Mouse (Mus musculus) urinary bladder, postnatal 25 days (tissue): ENCODE measurements around the gene Ntrk2.

Experiments used
- DNase-seq: peaks from one replicate; pipeline ENCODE4 v3.0.0; 2022; ENCODE audit warnings: low spot score

Ntrk2 gene

DNA sequence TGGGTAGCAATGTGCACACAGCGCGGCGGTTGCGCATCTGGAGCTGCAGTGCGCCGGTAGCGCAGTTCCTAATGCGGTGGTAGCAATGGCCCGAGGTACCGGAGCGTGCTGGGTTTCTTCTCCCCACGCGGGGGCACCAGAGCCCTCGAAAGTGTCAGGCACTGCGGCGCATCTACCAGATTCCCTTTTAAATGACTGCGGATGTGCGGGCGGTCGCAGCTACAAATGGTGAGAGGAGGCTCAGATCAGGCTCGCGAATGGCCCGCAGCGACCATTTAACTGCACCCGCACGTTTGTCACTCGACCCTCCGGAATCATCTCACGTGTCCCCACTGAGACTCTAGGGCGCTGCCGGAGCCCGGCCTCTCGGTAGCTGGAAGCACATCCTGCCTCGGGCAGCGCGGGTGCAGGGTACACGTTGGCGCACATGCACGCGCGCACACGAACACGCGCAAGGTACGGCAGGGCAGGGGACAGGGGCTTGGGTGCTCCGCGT is at the start of gene Ntrk2:
Gene Ntrk2 (plus strand): TSS at position 173 of the 496 bp plus-strand sequence.
- peak; percentile 78 for DNase-seq

DNA sequence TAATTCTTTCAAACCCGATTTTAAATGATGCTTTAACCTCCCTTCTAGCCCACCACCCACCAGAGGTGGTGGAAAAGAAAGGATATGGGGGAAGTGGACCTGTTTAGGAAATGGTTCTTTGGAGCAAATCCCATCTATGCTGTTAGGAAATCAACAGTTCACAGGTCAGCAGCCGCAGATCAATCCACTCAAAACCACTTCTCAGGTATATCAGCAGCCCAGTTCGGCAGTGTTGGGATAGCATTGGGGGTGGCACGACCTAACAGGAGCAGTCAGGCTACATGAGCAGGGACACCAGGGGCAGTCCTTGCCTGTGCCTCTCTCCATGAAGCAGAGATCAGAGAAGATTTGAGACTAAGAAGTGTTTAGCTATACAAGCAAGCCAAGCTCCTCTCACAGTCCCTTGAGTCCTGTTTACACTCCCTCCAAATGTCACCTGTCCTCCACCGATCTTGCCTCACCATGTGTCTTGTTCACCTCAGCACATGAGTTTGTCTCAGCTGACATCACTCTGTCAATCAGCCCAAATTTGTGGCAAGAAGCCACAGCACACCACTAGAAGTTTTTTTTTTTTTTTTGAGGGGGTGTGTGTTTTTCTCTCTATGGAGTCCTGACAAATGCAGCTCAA is 45.3 kb upstream of the Ntrk2 start:
- no peak for DNase-seq

DNA sequence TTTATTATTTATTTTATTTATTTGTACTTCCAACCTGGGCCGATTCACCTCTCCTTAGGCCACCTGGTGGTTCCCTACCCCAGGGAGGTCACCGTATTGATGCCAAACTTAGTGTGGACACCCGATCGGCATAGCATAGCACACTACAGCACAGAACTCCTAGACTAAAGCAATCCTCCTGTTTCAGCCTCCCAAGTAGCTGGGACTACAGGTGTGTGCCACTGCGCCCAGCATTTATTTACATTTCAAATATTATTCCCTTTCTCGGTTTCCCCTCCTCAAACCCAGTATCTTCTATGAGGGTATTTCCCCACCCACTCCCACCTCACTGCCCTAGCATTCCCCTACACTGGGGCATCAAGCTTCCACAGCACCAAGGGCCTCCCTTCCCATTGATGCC is 38.1 kb upstream of the Ntrk2 start:
- DNase-seq: no peak

DNA sequence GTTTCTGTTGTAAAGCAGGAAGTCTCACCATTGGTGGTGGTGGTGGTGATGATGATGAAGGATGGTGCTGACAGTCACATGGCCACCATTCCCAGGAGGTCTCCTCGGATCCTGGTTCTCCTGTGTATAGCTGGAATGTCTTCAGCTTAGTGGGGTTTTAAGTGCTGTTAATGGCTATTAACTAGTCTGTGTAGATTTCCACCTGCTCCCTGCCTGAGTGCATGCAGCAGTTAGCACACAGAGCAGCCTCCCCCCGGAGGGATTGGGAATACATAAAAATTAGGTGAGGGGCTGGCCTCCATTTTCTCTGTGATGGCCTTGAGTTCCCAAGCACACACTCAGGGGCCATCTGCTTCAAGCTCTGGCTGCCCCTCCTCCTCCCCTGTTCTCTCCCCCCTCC is 36.9 kb upstream of the Ntrk2 start:
- DNase-seq: no peak

DNA sequence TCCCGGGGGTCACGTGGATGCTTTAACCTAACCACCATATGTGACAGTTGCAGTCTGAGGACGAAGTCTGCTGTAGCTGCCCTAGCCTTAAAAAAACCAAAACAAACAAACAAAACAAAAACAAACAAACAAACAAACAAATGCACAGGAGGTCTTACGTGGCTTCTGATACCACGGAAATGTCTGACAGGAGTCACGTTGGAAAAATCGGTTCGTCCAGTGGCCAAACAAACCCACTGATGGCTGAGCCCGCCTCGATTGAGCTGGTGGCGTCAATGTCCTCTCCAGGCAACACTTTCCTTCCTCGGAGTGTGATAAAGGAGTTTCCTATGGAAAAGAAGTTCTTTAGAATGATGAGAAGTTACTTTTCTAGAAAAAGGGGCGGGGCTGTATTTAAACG is 27.1 kb upstream of the Ntrk2 start:
- no peak for DNase-seq

DNA sequence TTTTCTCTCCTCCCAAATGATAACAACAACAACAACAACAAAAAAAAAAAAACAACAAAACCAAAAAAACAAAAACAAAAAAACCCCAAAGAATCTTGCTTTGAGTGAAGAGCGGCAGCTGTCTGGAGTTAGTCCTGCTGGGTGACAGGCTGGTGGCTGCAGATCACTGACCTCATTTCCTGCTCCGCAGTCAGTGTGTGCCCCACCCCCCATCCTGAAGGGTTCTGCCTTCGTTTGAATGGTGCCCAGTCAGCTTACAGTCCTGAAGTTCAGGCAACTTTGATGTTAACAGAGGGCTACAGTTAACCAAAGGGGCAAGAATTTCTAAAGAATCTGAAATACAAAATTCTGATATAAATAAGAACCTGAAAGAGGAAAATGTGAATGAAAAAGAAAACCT is 19.9 kb upstream of the Ntrk2 start:
- no peak for DNase-seq

DNA sequence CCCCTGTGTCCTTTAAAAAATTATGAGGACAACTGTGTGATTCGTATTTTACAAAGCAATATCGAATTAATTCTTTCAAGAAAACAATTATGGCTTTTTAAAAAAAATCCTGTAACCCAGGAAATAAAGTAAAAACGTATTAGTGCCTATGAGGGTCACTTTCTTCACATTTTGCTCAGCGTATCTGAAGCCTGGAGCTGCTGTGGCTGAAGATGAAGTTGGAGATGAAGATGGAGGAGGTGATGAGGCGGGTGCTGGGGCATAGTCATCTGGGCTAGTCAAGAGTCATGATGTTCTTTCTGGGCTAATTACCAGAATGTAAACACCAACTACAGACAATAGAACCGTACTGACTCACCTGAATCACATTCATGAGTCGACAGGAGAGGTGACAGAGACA is 15.6 kb upstream of the Ntrk2 start:
- no peak for DNase-seq

DNA sequence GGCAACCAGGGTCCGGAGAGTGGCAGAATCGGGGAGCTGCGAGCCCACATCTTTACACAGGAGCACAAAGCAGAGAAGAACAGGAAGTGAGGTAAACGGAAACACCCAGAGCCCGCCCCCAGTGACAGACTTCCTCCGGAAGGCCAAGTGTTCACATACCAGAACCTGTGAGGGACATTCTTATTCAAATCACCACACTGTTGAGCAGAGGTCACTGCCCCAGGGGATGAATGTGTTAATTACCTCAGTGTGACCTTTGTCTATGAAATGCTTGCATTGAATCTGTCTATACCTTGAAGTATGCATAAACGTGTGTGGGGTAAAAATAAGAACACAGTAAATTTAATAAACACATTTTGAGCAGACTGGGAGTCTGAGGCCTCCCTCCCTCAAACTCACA is 9.0 kb upstream of the Ntrk2 start:
- DNase-seq: no peak

DNA sequence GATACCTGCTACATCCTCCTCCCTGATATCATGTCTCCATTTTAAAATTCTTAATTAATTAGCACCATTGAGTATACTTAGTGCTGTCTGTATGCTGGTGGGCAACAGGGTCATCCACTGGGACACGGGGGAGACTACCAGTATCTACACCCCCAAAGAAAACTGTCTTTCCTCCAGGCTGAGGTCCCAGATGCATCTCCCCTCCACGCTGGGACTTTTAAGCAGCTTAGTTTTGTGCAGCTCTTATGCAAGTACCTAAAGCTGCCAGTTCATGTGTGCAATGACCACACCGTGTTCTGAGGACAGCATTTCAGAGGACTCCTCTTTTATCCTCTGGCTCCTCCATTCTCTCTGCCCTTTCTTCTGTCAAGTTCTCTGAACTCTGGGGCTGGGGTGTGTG is 5.1 kb upstream of the Ntrk2 start:
- DNase-seq: no peak

DNA sequence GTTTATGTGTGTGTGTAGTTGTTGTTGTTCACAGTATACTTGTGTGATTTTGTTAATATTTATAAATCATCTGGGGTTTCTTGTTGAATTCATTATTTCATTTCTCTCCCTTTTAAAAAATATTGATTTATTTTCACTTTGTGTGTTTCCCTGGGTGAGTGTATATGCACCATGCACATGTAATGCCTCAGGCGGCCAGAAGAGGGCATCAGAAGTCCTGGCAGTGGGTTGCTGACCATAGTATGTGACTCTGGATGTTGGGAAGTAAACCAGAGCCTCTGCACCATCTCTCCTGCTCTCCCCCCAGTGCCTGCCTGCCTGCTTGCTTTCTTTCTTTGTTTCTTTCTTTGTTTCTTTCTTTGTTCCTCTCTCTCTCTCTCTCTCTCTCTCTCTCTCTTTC is 2.5 kb upstream of the Ntrk2 start:
- no peak for DNase-seq

DNA sequence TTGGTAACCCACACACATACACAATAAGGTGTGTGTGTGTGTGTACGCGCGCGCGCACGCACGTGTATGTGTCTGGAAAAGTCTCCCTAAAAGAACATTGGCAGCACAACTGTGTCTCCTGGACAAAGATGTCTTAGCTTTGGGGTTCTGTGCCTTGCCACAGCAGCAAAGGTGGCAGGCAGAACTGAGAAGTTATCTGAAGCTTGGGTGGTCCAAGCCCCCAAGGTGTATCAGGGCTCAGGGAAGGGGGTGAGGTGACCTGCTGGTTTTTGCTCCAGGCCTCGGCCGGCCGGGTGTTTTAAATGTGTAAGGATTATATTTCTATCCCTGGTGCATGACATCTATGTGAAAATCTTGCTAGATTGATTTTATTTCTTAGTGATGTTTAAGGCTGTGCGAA is 536 bp upstream of the Ntrk2 start:
- no peak for DNase-seq

DNA sequence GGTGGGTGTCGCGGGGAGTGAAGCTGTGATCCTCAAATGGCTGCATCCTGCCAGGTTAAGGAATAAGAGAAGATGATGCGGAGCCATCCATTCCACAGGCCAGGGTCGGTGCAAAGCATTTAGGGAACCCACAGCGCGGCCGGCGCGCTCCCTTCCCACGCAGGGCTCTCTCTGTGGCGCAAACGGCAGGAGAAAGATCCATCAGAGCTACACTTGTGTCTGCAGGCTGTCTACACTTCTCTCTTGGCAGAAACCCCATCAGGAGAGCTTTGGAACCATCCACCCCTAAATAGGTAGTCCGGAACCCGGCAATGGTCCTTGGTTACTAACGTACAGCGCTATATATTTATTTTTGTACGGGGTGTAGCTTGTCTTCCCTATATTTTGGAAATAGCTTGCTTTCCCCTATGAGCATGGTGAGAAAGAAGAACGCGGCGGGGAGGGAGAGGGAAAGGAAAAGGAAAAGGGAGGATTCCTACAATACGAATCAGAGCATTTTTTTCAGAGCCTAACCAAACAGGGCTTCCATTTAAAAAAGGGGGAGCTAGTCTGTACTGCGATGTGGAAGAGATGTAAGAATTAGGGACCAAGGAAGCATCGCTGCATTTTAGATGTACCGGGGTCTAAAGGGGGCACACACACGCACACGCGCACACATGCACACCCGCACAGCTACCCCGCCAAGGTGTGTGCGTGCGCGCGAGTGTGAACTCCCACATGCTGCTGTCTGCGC is 693 bp downstream of the Ntrk2 start:
- DNase-seq: no peak

DNA sequence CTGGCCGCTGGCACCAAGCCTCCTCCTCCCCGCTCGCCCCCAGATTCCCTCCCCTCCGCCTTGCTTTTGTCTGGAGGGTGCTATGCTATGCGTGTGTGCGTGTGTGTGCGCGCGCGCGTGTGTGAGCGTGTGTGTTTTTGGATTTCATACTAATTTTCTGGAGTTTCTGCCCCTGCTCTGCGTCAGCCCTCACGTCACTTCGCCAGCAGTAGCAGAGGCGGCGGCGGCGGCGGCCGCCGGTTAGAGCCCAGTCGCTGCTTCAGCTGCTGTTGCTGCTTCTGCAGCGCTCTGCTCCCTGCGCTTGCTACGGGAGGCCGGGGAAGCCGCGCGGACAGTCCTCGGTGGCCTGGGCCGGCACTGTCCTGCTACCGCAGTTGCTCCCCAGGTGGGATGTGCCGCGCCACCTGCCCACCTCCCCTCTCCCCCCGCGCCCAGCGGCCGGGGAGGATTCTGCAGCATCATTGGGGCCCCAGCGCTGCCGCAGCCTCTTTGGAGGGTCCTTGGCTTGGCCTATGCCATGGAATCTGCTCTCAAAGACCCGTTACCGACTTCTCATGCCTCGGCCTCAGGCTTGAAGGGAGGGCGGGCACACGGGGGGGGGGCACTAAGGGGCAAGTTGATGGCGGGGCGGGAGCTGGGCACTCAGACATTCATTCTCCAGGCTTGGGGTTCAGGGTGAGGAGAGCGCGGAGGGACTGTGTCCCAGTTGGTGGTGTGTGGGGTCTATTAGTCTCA is 1.4 kb downstream of the Ntrk2 start:
- DNase-seq: no peak

DNA sequence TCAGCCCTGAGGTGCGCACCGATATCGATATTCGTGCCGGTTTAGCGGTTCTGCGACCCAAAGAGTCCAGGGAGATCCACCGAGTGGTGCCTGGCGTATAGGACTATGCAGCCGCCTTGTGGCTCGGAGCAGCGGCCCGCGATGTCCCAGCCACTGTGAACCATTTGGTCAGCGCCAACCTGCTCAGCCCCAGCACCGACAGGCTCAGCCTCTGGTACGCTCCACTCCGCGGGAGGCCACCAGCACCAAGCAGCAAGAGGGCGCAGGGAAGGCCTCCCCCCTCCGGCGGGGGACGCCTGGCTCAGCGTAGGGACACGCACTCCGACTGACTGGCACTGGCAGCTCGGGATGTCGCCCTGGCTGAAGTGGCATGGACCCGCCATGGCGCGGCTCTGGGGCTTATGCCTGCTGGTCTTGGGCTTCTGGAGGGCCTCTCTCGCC is 2.0 kb downstream of the Ntrk2 start:
- no peak for DNase-seq

DNA sequence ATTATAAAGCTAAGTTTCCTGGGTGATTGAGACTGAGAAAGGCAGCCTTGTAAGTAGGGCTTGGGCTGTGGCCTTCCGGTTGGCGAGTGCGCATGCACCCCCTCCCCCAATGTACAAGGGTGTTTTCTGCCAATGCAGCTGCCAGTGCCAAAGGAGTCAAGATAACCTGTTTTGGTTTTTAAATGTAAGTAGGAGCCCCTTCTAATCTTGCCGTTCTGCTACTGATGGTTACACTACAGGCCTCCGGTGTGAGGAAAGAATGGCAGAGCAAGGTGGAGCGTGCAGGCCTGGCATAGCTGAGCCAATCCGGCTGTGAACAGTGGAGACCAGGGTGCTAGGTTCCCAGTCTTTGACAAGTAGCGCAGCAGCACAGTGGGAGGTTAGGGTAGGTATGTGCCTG is 3.6 kb downstream of the Ntrk2 start:
- DNase-seq: no peak

DNA sequence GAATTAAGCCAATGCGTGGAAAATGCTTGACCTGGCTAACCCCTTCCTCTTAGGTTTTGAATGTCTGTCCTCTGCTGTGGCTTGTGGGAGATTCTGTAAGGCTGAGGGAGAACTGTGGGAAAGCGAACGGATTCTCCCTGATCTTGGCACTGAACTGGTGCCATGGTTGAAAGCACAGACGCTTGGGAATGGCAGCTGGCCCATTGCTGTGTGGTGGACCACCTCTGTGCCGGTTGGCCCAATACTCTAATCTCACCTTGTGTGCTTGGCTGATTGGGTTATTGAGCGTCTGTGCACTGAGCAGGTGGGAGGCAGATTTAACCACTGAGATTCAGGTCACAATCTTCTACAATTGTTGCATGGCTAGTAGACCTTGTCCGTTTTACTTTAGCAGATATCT is 18.4 kb downstream of the Ntrk2 start:
- DNase-seq: no peak

DNA sequence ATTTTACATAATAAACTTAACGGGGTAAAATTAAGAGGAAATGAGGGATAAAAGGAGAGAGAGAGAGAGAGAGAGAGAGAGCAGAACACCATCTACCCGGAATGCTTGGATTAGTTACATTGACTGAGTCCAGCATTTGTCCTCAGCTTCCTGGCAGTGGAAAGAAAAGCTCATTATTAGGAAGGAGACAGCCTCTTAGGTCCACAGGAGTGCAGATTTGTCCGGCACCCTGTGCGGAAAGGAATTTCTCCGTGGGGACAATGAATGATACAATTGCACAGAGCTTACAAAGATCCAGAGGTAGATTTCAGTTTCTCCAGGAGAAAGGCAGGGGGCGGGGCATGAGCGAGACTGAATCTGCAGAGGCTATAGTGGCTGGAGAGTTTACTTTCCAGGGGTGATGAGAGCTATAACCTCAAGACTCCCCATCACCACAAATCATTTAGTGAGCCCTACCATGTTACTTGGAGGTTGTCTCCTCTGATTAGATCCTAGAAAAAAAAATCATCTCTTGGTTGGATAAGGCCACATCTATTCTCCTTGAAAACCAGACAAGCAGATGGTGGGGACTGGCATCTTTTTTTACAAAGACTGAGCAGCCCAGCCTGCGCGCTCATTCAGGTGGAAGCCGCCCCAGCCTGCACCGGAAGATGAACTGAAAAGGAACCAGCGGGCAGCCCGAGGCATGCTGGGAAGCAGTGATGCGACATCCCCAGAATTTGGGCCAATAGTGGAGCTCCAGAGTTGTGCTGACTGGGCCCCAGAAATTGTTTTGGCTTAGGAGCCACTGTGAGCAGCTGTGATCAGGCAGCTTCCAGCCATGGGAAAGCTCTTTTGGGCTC is 20.2 kb downstream of the Ntrk2 start:
- DNase-seq: no peak

DNA sequence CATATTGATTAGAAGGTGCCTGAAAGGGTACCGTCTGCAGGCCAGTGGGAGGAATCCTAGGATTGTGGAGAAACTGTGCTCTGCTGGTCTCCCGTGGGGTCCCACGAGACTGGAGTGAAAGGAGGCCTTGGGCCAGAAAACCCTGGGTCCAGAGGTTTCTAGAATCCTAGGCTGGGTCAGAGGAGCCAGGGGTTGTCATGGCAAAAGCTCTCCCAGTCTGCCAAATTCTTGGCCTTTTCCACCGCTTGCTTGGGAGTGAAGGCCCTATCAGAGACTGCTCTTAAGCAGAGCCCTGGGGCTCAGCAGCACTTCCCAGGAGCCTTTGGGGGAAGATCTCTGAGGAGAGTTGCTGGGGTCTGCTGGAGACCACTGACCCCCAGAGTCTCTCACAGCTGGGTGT is 25.6 kb downstream of the Ntrk2 start:
- no peak for DNase-seq

DNA sequence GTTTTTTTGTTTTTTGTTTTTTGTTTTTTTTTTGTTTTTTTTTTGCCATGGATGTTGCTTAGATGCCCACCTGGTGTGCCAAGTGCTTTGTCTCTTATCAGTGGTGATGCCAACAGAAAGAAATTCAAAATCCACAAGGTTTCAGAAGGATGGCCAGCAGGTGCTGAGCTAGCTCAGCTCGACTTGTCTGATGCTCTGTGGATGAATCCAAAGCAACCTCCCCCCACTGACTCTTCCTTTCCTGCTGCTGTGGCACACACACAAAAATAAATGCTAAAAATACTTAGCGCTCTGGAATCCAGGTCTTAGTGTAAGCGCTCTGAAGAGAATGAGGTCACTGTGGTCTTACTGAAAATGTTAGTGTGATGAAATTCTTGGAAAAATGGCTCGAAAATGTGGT is 28.4 kb downstream of the Ntrk2 start:
- no peak for DNase-seq

DNA sequence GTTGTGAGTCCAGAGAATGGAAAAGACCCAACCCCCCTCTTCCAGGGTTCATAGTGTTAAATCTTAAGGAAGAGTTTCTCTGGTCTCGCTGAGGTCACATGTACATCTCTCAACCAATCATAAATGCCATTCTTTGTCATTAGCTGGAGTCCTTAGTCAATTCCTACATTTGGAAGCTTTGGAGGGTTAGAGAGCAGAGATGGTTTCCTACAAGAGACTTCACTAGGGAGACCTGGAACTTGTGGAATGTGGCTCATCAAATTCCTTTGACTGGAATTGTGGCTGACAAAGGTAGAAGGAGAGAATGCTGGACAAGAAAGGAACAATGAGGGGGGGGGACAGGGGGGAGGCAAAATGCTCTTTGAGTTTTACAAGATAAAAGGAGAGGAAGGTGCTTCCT is 30.5 kb downstream of the Ntrk2 start:
- no peak for DNase-seq

DNA sequence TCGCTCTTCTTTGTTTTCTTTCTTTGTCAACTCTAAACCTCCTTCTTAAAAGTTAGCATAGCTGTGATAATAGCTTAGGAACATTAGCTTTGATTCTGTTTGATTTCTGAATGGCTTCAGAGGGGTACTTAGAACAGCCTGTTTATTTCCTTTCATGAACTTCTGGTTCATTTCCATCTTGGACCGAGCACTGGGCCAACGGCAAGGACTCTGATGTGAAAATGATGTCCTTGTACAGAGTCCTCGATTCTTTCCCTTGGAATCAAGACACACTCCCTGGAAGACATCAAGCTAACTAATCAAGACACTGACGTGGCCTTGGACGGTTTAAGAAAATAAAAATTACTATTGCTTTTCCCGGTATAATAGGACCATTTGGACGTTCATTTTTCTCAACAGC is 31.7 kb downstream of the Ntrk2 start:
- DNase-seq: no peak

DNA sequence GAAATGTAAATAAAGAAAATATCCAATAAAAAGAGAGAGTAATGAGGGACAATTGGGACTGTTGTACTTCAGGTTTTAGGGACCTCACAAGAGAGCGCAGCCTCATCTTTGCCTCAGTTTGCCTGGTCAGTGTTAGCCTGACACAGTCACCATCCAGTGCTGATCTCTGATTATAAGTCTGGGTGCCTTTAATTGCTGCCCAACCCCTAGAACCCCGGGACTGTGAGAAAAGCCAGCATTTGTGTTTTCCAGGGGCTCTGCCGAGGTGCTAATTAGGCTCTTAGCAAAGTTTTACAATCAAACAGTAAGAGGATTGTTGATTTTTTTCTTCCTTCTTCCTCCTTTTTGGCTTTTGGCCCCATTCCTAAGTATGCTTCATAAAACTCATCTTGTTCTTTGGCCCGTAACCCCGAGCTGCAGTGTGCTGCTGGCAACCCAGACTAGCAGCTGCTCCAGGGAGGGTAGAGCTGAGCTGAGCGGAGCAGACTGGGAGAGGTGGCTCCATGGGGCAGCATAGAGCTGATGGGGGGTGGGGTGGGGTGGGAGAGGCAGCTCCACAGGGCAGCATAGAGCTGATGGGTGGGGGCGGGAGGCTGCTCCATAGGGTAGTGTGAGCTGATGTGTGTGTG is 34.5 kb downstream of the Ntrk2 start:
- no peak for DNase-seq
